Mouse (Mus musculus): ENCODE measurements at regions not wholly inside any gene's neighbourhood (a gene's known extent, or its start where the extent isn't known, plus 50 kb on each side); places are given as distances from the start of the nearest gene placed in this dataset.

DNA sequence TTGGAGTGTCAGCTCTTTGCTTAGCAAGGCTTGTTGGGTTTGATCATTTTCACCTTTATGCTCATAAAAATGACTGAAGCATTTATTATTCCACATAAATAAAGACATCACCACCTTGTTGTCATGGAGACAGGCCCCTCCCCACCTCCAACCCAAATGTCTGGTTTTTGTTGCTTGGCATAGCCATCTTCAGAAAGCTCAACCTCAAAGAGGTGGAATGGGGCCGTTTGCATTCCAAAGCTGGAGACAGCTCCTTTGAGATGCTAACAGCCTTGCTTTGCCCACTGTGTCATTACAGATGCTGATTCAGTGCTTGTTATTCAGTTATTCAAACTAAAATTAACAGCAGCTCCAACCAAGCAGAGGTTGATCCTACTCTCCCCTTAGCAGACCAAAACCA lies 51.9 kb upstream of the Lgalsl start:
- Histone ChIP-seq H3K4me3 (ENCODE audit: control insufficient read depth in 1 of 2, insufficient read depth in 1 of 2, low read depth in 2 of 2, low read length in 2 of 2) (no peak overlapping the region), H3K27me3 (ENCODE audit: control insufficient read depth in 1 of 2, insufficient read depth in 2 of 2, low read length in 2 of 2) (peaks cover 0 to 1% of the 10 kb centered on the region in 2 experiments; a peak in 2 of 4 replicates), H3K27ac (ENCODE audit: control insufficient read depth, low read depth, low read length) (no peak overlapping the region), H3K36me3 (ENCODE audit: control insufficient read depth in 1 of 2, insufficient read depth in 2 of 2, low read length in 2 of 2) (no peaks in the 10 kb centered on the region), H3K79me2 (ENCODE audit: control insufficient read depth, insufficient read depth, low read length, poor library complexity) (no peaks in the 10 kb centered on the region), H3K9me3 (replicated peaks; ENCODE audit: insufficient read depth, low read length) (no peaks in the 10 kb centered on the region), H3K4me1 (ENCODE audit: control insufficient read depth in 1 of 2, insufficient read depth in 2 of 2, low read length in 2 of 2) (no peaks in the 10 kb centered on the region), H3K9ac (ENCODE audit: control insufficient read depth, low read depth, low read length, poor library complexity, severe bottlenecking) (no peak overlapping the region)
- no peak for TF ChIP-seq BHLHE40 (IDR thresholded peaks at IDR 0.05; ENCODE audit: borderline replicate concordance, low read depth, low read length)
- no peak for TF ChIP-seq GABPA (IDR thresholded peaks at IDR 0.05; ENCODE audit: low read depth, low read length)
- DNase-seq (ENCODE audit: low read depth, low spot score) = no peak

DNA sequence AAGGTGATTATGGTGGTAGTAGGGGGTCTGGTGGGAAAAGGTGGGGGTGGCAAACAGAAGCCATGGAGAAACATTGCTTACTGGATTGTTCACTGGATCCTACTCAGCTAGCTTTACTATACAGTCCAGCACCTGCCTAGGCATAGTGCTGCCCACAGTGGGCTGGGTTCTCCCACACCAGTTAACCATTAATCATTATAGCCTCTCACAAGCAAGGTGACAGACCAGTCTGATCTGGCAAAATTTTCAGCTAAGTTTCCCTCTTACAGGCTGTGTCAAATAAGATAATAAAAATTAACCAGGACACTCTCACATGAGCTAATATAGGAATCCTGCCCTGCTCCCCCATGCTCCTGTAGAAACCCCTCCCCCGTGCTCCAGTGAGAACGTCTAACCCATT lies 53.1 kb upstream of the Lgalsl start:
- TF ChIP-seq RAD21 (IDR thresholded peaks at IDR 0.05; ENCODE audit: low read depth, low read length) = no peak
- TF ChIP-seq HCFC1 (IDR thresholded peaks at IDR 0.05; ENCODE audit: low read depth, low read length) = no peak
- TF ChIP-seq ELF1 (IDR thresholded peaks at IDR 0.05; ENCODE audit: low read depth, low read length) = no peak
- no peak for TF ChIP-seq USF2 (IDR thresholded peaks at IDR 0.05; ENCODE audit: borderline replicate concordance in 1 of 2, insufficient read depth in 1 of 2, low read depth in 1 of 2, low read length in 2 of 2)
- no peak for TF ChIP-seq MAX (IDR thresholded peaks at IDR 0.05; ENCODE audit: low read length)
- TF ChIP-seq NRF1 (IDR thresholded peaks at IDR 0.05; ENCODE audit: insufficient read depth, low read depth, low read length, poor library complexity, severe bottlenecking) = no peak
- no peak for TF ChIP-seq ZNF384 (IDR thresholded peaks at IDR 0.05; ENCODE audit: low read depth, low read length)
- TF ChIP-seq USF1 (IDR thresholded peaks at IDR 0.05; ENCODE audit: low read depth, low read length) = no peak
- no peak for TF ChIP-seq CHD2 (IDR thresholded peaks at IDR 0.05; ENCODE audit: low read length)
- TF ChIP-seq POLR2AphosphoS2 (IDR thresholded peaks at IDR 0.05; ENCODE audit: low read length) = no peak
- TF ChIP-seq CTCF (IDR thresholded peaks at IDR 0.05 in 2 of 3, conservative IDR thresholded peaks at IDR 0.05 in 1 of 3; ENCODE audit: control insufficient read depth in 1 of 3, insufficient read depth in 1 of 3, low read depth in 2 of 3, low read length in 3 of 3, poor library complexity in 1 of 3, severe bottlenecking in 1 of 3) = no peak
- DNase-seq (ENCODE audit: low read depth, low spot score) = no peak
- no peaks in the 10 kb centered on the region for H3K79me2 ChIP-seq (ENCODE audit: control insufficient read depth, insufficient read depth, low read length, poor library complexity)
- H3K27me3 ChIP-seq (ENCODE audit: control insufficient read depth in 1 of 2, insufficient read depth in 2 of 2, low read length in 2 of 2) = peaks cover 0 to 1% of the 10 kb centered on the region in 2 experiments; a peak in 2 of 4 replicates
- no peak overlapping the region for H3K9ac ChIP-seq (ENCODE audit: control insufficient read depth, low read depth, low read length, poor library complexity, severe bottlenecking)
- no peak overlapping the region for H3K4me3 ChIP-seq (ENCODE audit: control insufficient read depth in 1 of 2, insufficient read depth in 1 of 2, low read depth in 2 of 2, low read length in 2 of 2)
- H3K27ac ChIP-seq (ENCODE audit: control insufficient read depth, low read depth, low read length) = no peak overlapping the region
- no peaks in the 10 kb centered on the region for H3K4me1 ChIP-seq (ENCODE audit: control insufficient read depth in 1 of 2, insufficient read depth in 2 of 2, low read length in 2 of 2)
- no peaks in the 10 kb centered on the region for H3K36me3 ChIP-seq (ENCODE audit: control insufficient read depth in 1 of 2, insufficient read depth in 2 of 2, low read length in 2 of 2)
- H3K9me3 ChIP-seq (replicated peaks; ENCODE audit: insufficient read depth, low read length) = no peaks in the 10 kb centered on the region

DNA sequence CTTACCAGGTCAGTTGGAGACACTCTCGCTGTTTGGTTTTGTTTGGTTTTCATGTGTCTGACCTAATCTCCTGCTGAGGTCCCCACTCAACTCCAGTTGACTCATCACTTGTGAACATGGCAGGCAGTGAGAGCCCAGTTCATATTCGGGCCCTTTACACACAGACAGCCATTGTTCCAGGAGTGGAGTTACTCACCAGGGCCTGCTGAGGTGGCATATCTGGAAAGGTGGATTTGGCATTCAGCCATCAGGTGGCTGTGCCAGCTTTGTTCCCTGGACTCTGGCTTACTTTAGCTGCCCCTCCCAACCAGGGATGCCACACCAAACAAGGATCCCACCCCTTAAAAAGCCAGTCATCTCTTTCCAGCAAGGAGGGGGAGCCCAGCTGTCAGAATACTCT lies 56.2 kb upstream of the Lgalsl start:
- Histone ChIP-seq H3K27me3 (ENCODE audit: control insufficient read depth in 1 of 2, insufficient read depth in 2 of 2, low read length in 2 of 2) (peaks cover 0 to 2% of the 10 kb centered on the region in 2 experiments; a peak in 3 of 4 replicates), H3K27ac (ENCODE audit: control insufficient read depth, low read depth, low read length) (no peak overlapping the region), H3K9ac (ENCODE audit: control insufficient read depth, low read depth, low read length, poor library complexity, severe bottlenecking) (no peak overlapping the region), H3K4me3 (ENCODE audit: control insufficient read depth in 1 of 2, insufficient read depth in 1 of 2, low read depth in 2 of 2, low read length in 2 of 2) (no peak overlapping the region), H3K4me1 (ENCODE audit: control insufficient read depth in 1 of 2, insufficient read depth in 2 of 2, low read length in 2 of 2) (no peaks in the 10 kb centered on the region), H3K79me2 (ENCODE audit: control insufficient read depth, insufficient read depth, low read length, poor library complexity) (no peaks in the 10 kb centered on the region), H3K9me3 (replicated peaks; ENCODE audit: insufficient read depth, low read length) (no peaks in the 10 kb centered on the region), H3K36me3 (ENCODE audit: control insufficient read depth in 1 of 2, insufficient read depth in 2 of 2, low read length in 2 of 2) (no peaks in the 10 kb centered on the region)
- TF ChIP-seq ZC3H11A (IDR thresholded peaks at IDR 0.05; ENCODE audit: low read depth, low read length) (no peak), ELF1 (IDR thresholded peaks at IDR 0.05; ENCODE audit: low read depth, low read length) (no peak), TBP (IDR thresholded peaks at IDR 0.05; ENCODE audit: low read depth, low read length) (no peak), KAT2A (conservative IDR thresholded peaks at IDR 0.05; ENCODE audit: low read depth, low read length) (no peak), HCFC1 (IDR thresholded peaks at IDR 0.05; ENCODE audit: low read depth, low read length) (no peak), MEF2A (IDR thresholded peaks at IDR 0.05; ENCODE audit: extremely low read depth, insufficient replicate concordance, low read depth, low read length, poor library complexity, severe bottlenecking) (no peak), RCOR1 (IDR thresholded peaks at IDR 0.05; ENCODE audit: low read depth, low read length) (no peak), USF1 (IDR thresholded peaks at IDR 0.05; ENCODE audit: low read depth, low read length) (no peak), ETS1 (IDR thresholded peaks at IDR 0.05; ENCODE audit: low read depth, low read length) (no peak), MAX (IDR thresholded peaks at IDR 0.05; ENCODE audit: low read length) (no peak), E2F4 (IDR thresholded peaks at IDR 0.05; ENCODE audit: borderline replicate concordance, low read depth, low read length) (no peak), TAL1 (IDR thresholded peaks at IDR 0.05; ENCODE audit: low read length) (no peak), BHLHE40 (IDR thresholded peaks at IDR 0.05; ENCODE audit: borderline replicate concordance, low read depth, low read length) (no peak), ZKSCAN1 (IDR thresholded peaks at IDR 0.05; ENCODE audit: low read depth, low read length) (no peak), ZMIZ1 (IDR thresholded peaks at IDR 0.05; ENCODE audit: low read depth, low read length) (no peak), GATA1 (IDR thresholded peaks at IDR 0.05; ENCODE audit: low read depth, low read length) (no peak)
- DNase-seq (ENCODE audit: low read depth, low spot score) = no peak
